Mouse (Mus musculus): ENCODE measurements at regions not wholly inside any gene's neighbourhood (a gene's known extent, or its start where the extent isn't known, plus 50 kb on each side); places are given as distances from the start of the nearest gene placed in this dataset.

GRCm38 (mm10) chrX:70953022-70953421, 97.0 kb upstream of the Mamld1 start:
- H3K4me3 ChIP-seq (ENCODE audit: low read depth, low read length), result no peak overlapping the region
- DNase-seq (ENCODE audit: low spot score), result no peak
- no peak overlapping the region for H3K9ac ChIP-seq (ENCODE audit: low read length)
- no peaks in the 10 kb centered on the region for H3K36me3 ChIP-seq (ENCODE audit: control insufficient read depth, insufficient read depth, low read length)
- H3K27ac ChIP-seq (replicated peaks), result no peak overlapping the region
- no peak for TF ChIP-seq CTCF (IDR thresholded peaks at IDR 0.05; ENCODE audit: low read depth)
- TF ChIP-seq EP300 (optimal IDR thresholded peaks at IDR 0.05), result no peak
- 63% methylated on average over 3 of the region's 3 CpGs for WGBS
- no peaks in the 10 kb centered on the region for H3K27me3 ChIP-seq (ENCODE audit: control insufficient read depth, insufficient read depth, low read length)
- no peaks in the 10 kb centered on the region for H3K4me1 ChIP-seq (replicated peaks; ENCODE audit: control insufficient read depth, insufficient read depth)
- ATAC-seq (ENCODE audit: low FRiP score, low TSS enrichment), result no peak
- H3K9me3 ChIP-seq (ENCODE audit: control insufficient read depth, low read length), result no peaks in the 10 kb centered on the region
- H3K4me2 ChIP-seq (replicated peaks; ENCODE audit: low read depth), result no peak overlapping the region
